Mouse (Mus musculus): ENCODE data around the gene Gm45785. TPM values are rescaled to one million over a fixed set of nuclear protein-coding genes. Genes with fewer than 3 reads are reported as not detected.
"Not testable (repeated sequence)": the region's sequence is repeated elsewhere in the genome, so short reads cannot be mapped to it uniquely, and the experiment has no call there.

Gene Gm45785
- polyA plus RNA-seq, 1 experiment from 2014 or later = not detected

DNA sequence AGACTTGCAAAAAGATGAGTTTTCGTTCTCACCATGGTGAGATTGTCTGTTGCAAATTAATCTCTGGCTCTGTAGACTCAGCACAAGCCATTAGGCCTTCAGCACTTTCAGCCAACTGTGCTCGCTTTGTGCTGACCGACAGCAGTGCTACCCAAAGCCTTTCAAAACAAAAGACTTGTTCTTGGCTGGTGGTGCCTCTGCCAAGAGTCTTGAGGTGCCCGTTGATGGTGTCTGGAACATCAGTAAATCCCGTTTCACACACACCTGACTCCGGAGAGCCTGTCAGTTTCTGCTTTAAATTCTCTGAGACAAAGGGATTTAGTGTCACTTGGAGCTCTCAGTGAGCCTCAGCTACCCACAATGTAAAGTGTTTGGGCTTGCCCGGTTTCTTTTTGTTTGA is 37.9 kb upstream of the Gm45785 start:
- Histone ChIP-seq H3K9ac (ENCODE audit: low read depth, low read length) (no peak overlapping the region), H3K4me2 (ENCODE audit: low read depth, low read length) (no peak overlapping the region), H3K36me3 (ENCODE audit: control insufficient read depth, insufficient read depth, low read length) (peaks cover 79% of the 10 kb centered on the region), H3K4me3 (ENCODE audit: low read depth, low read length) (no peak overlapping the region), H3K9me3 (ENCODE audit: control insufficient read depth, low read length) (no peaks in the 10 kb centered on the region), H3K27me3 (replicated peaks; ENCODE audit: control insufficient read depth, insufficient read depth, low read length) (no peaks in the 10 kb centered on the region), H3K4me1 (ENCODE audit: control insufficient read depth, insufficient read depth, low read length) (no peaks in the 10 kb centered on the region), H3K27ac (replicated peaks; ENCODE audit: low read depth, low read length) (no peak overlapping the region)
- DNase-seq (ENCODE audit: low spot score) (no peak), ATAC-seq (ENCODE audit: low read depth) (no peak)
- 86% methylated on average over 7 of the region's 7 CpGs for WGBS

- not testable (repeated sequence) for H3K9me3 ChIP-seq (ENCODE audit: control insufficient read depth, low read length); H3K4me2 ChIP-seq (ENCODE audit: low read depth, low read length); DNase-seq (ENCODE audit: low spot score); H3K4me1 ChIP-seq (ENCODE audit: control insufficient read depth, insufficient read depth, low read length); H3K4me3 ChIP-seq (ENCODE audit: low read depth, low read length); ATAC-seq (ENCODE audit: low read depth); H3K9ac ChIP-seq (ENCODE audit: low read depth, low read length); H3K27ac ChIP-seq (replicated peaks; ENCODE audit: low read depth, low read length); H3K27me3 ChIP-seq (replicated peaks; ENCODE audit: control insufficient read depth, insufficient read depth, low read length)
- WGBS = 95% methylated on average over 16 of the region's 16 CpGs
- H3K36me3 ChIP-seq (ENCODE audit: control insufficient read depth, insufficient read depth, low read length) = peaks cover 78% of the 10 kb centered on the region
Measured at GRCm38 (mm10) chr7:140890636-140891035, 34.5 kb upstream of the Gm45785 start.

DNA sequence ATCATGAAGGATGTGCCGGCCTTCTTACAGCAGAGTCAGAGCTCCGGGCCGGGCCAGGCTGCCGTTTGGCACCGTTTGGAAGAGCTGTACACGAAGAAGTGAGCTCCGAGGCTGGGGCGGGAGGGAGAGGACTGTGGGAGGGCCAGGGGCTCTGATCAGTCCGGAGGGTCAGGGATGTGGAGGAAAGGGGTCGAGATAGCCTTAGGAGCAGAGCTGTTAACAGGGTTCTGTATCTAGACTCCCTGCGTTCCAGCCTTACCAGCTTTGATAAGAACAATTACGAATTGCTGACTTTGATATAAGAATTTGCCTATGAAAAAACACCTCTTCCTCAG is 26.3 kb upstream of the Gm45785 start:
- Histone ChIP-seq H3K27me3 (replicated peaks; ENCODE audit: control insufficient read depth, insufficient read depth, low read length) (no peaks in the 10 kb centered on the region), H3K4me3 (ENCODE audit: low read depth, low read length) (peak overlapping the region; percentile 60), H3K4me1 (ENCODE audit: control insufficient read depth, insufficient read depth, low read length) (peaks cover 8% of the 10 kb centered on the region), H3K27ac (replicated peaks; ENCODE audit: low read depth, low read length) (peak overlapping the region; percentile 91; the same call in 1 of the 2 replicates), H3K4me2 (ENCODE audit: low read depth, low read length) (peak overlapping the region; percentile 73), H3K9ac (ENCODE audit: low read depth, low read length) (peak overlapping the region; percentile 78), H3K36me3 (ENCODE audit: control insufficient read depth, insufficient read depth, low read length) (peaks cover 27% of the 10 kb centered on the region), H3K9me3 (ENCODE audit: control insufficient read depth, low read length) (no peaks in the 10 kb centered on the region)
- ATAC-seq (ENCODE audit: low read depth) = peak; percentile 47
- no peak for DNase-seq (ENCODE audit: low spot score)
- WGBS = 1% methylated on average over 12 of the region's 12 CpGs

DNA sequence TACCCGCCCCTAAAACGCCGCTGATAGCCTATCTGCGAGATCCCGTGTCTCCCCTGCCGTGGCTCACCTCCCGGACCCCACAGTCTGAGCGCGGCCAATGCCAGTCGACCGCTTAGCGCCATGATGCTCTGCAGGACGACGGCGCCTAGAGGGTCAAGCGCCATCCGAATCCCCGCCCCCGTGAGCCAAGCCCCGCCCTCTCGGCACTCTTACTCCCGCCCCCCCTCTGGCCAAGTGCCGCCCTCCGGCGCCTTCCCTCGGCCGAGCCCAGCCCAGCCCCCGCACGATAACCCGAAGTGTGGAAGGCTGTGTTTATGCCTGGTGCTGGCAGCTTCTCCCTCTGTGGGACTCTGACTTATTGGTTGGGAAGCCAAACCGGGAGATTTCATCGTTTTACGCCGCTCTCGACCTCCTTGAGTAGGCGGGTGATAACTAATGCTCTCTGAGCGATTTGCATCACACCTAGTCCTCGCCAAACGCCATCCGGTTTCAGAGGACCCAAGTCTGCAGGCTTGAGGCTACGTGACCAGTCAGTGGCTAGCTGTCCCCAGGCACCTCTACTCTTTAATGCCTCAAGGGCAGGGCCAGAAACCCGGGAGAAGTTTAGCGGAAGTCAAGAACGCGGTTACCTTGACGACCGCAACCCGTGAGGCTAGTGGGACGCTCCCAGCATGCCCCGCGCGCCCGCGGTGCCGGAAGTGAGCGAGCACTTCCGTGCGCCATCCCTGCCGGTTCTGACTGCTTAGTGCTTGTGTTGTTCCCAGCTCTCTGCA is 25.8 kb upstream of the Gm45785 start, which contains the start of the genes Psmd13 and Sirt3:
TSS of gene Psmd13 (plus strand) at position 273 of the 773 bp plus-strand sequence.
TSS of gene Sirt3 (minus strand) at position 614 of the 773 bp plus-strand sequence.
- H3K4me2 ChIP-seq (ENCODE audit: low read depth, low read length) = peak within 1 kb of the TSS; percentile 73
- under 1% methylated on average over 42 of the region's 59 CpGs for WGBS
- H3K9ac ChIP-seq (ENCODE audit: low read depth, low read length) = peak within 1 kb of the TSS; percentile 78
- peak within 1 kb of the TSS; percentile 60 for H3K4me3 ChIP-seq (ENCODE audit: low read depth, low read length)
- ATAC-seq (ENCODE audit: low read depth) (peak; percentile 97), DNase-seq (ENCODE audit: low spot score) (peak; percentile 97)
- H3K4me1 ChIP-seq (ENCODE audit: control insufficient read depth, insufficient read depth, low read length) = peaks cover 8% of the 10 kb centered on the region
- peaks cover 27% of the 10 kb centered on the region for H3K36me3 ChIP-seq (ENCODE audit: control insufficient read depth, insufficient read depth, low read length)
- no peaks in the 10 kb centered on the region for H3K27me3 ChIP-seq (replicated peaks; ENCODE audit: control insufficient read depth, insufficient read depth, low read length)
- H3K27ac ChIP-seq (replicated peaks; ENCODE audit: low read depth, low read length) = peak within 1 kb of the TSS; percentile 91
- no peaks in the 10 kb centered on the region for H3K9me3 ChIP-seq (ENCODE audit: control insufficient read depth, low read length)

DNA sequence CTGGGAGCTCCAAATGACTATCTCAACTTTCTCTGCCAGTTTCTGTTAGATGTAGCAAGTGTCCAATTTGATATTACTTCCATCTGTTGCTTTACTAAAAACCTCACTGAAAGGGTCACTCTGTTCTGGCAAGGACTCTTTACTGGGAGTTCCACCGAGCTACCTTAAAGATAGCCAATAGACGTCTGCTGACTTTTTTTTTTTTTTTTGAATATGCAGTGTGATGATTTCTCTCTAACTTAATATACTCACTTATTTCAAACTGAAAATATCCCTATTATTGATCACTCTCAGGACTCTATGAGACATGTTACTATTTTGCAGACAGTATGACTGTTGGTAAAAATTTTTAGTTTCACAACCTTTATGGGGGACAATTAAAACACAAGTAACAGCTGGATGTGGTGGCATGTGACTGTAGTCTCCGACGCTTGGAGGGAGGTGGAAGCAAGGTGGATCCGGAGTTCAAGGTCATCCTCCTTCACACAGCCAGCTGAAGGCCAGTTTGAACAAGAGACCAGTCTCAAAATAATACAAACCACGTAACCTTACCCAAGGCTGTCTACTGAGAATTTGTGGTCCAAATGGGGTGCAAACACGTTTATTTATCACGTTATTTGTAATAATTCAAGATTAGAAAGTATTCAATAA is 24.9 kb upstream of the Gm45785 start:
- peak overlapping the region; percentile 73 for H3K4me2 ChIP-seq (ENCODE audit: low read depth, low read length)
- no peaks in the 10 kb centered on the region for H3K9me3 ChIP-seq (ENCODE audit: control insufficient read depth, low read length)
- H3K4me3 ChIP-seq (ENCODE audit: low read depth, low read length) = peak overlapping the region; percentile 60
- peak overlapping the region; percentile 91; the same call in 1 of the 2 replicates for H3K27ac ChIP-seq (replicated peaks; ENCODE audit: low read depth, low read length)
- WGBS = 13% methylated on average over 8 of the region's 8 CpGs
- H3K4me1 ChIP-seq (ENCODE audit: control insufficient read depth, insufficient read depth, low read length) = peaks cover 8% of the 10 kb centered on the region
- DNase-seq (ENCODE audit: low spot score) (no peak), ATAC-seq (ENCODE audit: low read depth) (no peak)
- peak overlapping the region; percentile 78 for H3K9ac ChIP-seq (ENCODE audit: low read depth, low read length)
- H3K36me3 ChIP-seq (ENCODE audit: control insufficient read depth, insufficient read depth, low read length) = peaks cover 28% of the 10 kb centered on the region; the same call in 1 of the 2 replicates
- no peaks in the 10 kb centered on the region for H3K27me3 ChIP-seq (replicated peaks; ENCODE audit: control insufficient read depth, insufficient read depth, low read length)

DNA sequence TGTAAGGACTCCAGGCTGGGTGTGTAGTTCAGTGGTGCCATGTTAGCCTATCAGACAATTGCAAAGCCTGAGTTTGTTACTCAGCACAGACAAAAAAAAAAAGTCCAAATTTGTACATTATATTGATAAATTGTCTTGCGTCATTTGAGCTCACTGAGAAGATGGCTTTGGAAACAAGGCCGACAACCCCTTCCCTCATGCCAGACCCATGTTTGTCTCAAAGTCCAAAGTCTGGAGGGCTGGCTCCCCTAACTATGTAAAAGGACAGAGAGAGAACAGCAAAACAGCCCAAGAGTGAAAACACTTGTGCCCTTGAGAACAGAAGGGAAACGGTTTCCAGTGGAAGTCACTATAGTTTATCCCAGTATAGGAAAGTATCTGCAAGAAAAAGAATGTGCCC is 24.3 kb upstream of the Gm45785 start:
- Histone ChIP-seq H3K4me2 (ENCODE audit: low read depth, low read length) (peak overlapping the region; percentile 73; the same call in 1 of the 2 replicates), H3K4me3 (ENCODE audit: low read depth, low read length) (no peak overlapping the region), H3K9me3 (ENCODE audit: control insufficient read depth, low read length) (no peaks in the 10 kb centered on the region), H3K9ac (ENCODE audit: low read depth, low read length) (0 out of 2 replicates have a peak overlapping the region, but pooled peaks have one; percentile 78), H3K4me1 (ENCODE audit: control insufficient read depth, insufficient read depth, low read length) (peaks cover 8% of the 10 kb centered on the region), H3K27me3 (replicated peaks; ENCODE audit: control insufficient read depth, insufficient read depth, low read length) (no peaks in the 10 kb centered on the region), H3K36me3 (ENCODE audit: control insufficient read depth, insufficient read depth, low read length) (peaks cover 27% of the 10 kb centered on the region; the same call in 1 of the 2 replicates), H3K27ac (replicated peaks; ENCODE audit: low read depth, low read length) (no peak overlapping the region)
- ATAC-seq (ENCODE audit: low read depth) = no peak
- DNase-seq (ENCODE audit: low spot score) = no peak
- 73% methylated on average over 3 of the region's 3 CpGs for WGBS

DNA sequence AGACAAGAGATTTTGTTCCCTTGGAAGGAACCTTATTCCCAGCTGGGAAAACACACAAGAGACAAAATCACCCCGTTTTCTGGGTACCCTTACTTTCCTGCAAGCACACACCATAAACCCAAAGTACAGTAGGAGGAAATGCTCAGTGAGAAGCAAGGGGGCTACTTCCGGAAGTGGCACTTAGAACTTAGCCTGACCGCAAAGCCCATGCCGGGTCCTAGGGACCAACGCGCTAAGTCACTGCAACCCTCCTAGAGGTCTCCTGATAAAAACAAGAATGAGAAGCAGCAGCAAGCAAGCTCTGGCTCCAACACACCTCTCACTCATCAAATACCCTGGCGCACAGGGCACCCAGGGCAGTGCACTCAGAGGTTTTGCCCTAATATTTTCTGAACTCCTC is 23.2 kb upstream of the Gm45785 start:
- no peak for ATAC-seq (ENCODE audit: low read depth)
- no peak overlapping the region for H3K27ac ChIP-seq (replicated peaks; ENCODE audit: low read depth, low read length)
- no peaks in the 10 kb centered on the region for H3K9me3 ChIP-seq (ENCODE audit: control insufficient read depth, low read length)
- no peaks in the 10 kb centered on the region for H3K27me3 ChIP-seq (replicated peaks; ENCODE audit: control insufficient read depth, insufficient read depth, low read length)
- no peak overlapping the region for H3K4me2 ChIP-seq (ENCODE audit: low read depth, low read length)
- DNase-seq (ENCODE audit: low spot score) = no peak
- no peak overlapping the region for H3K4me3 ChIP-seq (ENCODE audit: low read depth, low read length)
- peaks cover 31% of the 10 kb centered on the region for H3K36me3 ChIP-seq (ENCODE audit: control insufficient read depth, insufficient read depth, low read length)
- 86% methylated on average over 7 of the region's 7 CpGs for WGBS
- peaks cover 8% of the 10 kb centered on the region for H3K4me1 ChIP-seq (ENCODE audit: control insufficient read depth, insufficient read depth, low read length)
- no peak overlapping the region for H3K9ac ChIP-seq (ENCODE audit: low read depth, low read length)

- Histone ChIP-seq H3K4me2 (ENCODE audit: low read depth, low read length) (no peak overlapping the region), H3K4me3 (ENCODE audit: low read depth, low read length) (no peak overlapping the region), H3K9ac (ENCODE audit: low read depth, low read length) (0 out of 2 replicates have a peak overlapping the region, but pooled peaks have one; percentile 14), H3K27me3 (replicated peaks; ENCODE audit: control insufficient read depth, insufficient read depth, low read length) (no peaks in the 10 kb centered on the region), H3K4me1 (ENCODE audit: control insufficient read depth, insufficient read depth, low read length) (peaks cover 3% of the 10 kb centered on the region; the same call in 1 of the 2 replicates), H3K27ac (replicated peaks; ENCODE audit: low read depth, low read length) (no peak overlapping the region), H3K36me3 (ENCODE audit: control insufficient read depth, insufficient read depth, low read length) (peaks cover 26% of the 10 kb centered on the region), H3K9me3 (ENCODE audit: control insufficient read depth, low read length) (no peaks in the 10 kb centered on the region)
- no peak for ATAC-seq (ENCODE audit: low read depth)
- DNase-seq (ENCODE audit: low spot score) = no peak
- WGBS = 72% methylated on average over 6 of the region's 6 CpGs
Measured at GRCm38 (mm10) chr7:140877364-140877763, 21.2 kb upstream of the Gm45785 start.

Data from embryonic facial prominence, embryonic 14.5 days (tissue).